Mouse (Mus musculus): ENCODE results near the gene Chst5. TPM values are rescaled to one million over a fixed set of nuclear protein-coding genes. Genes with fewer than 3 reads are reported as not detected.

Chst5 gene
- polyA plus RNA-seq, 1 experiment from 2014 or later, result 4.0 TPM

GRCm38 (mm10) chr8:111887479-111887878 lies 22.8 kb downstream of the Chst5 start:
- Histone ChIP-seq H3K9me3 (no peaks in the 10 kb centered on the region), H3K9ac (no peak overlapping the region), H3K27me3 (replicated peaks) (peaks cover 39% of the 10 kb centered on the region), H3K4me1 (peaks cover 6% of the 10 kb centered on the region; the same call in 1 of the 2 replicates), H3K27ac (no peak overlapping the region), H3K36me3 (replicated peaks) (no peaks in the 10 kb centered on the region), H3K4me2 (no peak overlapping the region), H3K4me3 (no peak overlapping the region)
- no peak for ATAC-seq (replicated peaks)
- WGBS, result 93% methylated on average over 1 of the region's 1 CpGs

GRCm38 (mm10) chr8:111883615-111884014 lies 26.6 kb downstream of the Chst5 start:
- ATAC-seq (replicated peaks), result no peak
- Histone ChIP-seq H3K9me3 (no peaks in the 10 kb centered on the region), H3K27ac (no peak overlapping the region), H3K27me3 (replicated peaks) (peaks cover 9% of the 10 kb centered on the region; the same call in 1 of the 2 replicates), H3K36me3 (replicated peaks) (no peaks in the 10 kb centered on the region), H3K4me1 (no peaks in the 10 kb centered on the region), H3K4me2 (no peak overlapping the region), H3K4me3 (no peak overlapping the region), H3K9ac (no peak overlapping the region)
- WGBS, result 85% methylated on average over 4 of the region's 4 CpGs

- Histone ChIP-seq H3K9me3 (no peaks in the 10 kb centered on the region), H3K9ac (no peak overlapping the region), H3K4me2 (no peak overlapping the region), H3K4me3 (no peak overlapping the region), H3K27ac (no peak overlapping the region), H3K4me1 (peaks cover 4% of the 10 kb centered on the region; the same call in 1 of the 2 replicates), H3K27me3 (replicated peaks) (no peaks in the 10 kb centered on the region), H3K36me3 (replicated peaks) (no peaks in the 10 kb centered on the region)
- ATAC-seq (replicated peaks), result no peak
- WGBS, result 0% methylated on average over 2 of the region's 2 CpGs
These were observed 28.7 kb downstream of the Chst5 start for GRCm38 (mm10) chr8:111881591-111881990.

GRCm38 (mm10) chr8:111877711-111878110 lies 32.5 kb downstream of the Chst5 start:
- Histone ChIP-seq H3K9ac (no peak overlapping the region), H3K4me3 (no peak overlapping the region), H3K4me1 (peaks cover 13% of the 10 kb centered on the region), H3K9me3 (no peaks in the 10 kb centered on the region), H3K4me2 (no peak overlapping the region), H3K27ac (no peak overlapping the region), H3K27me3 (replicated peaks) (no peaks in the 10 kb centered on the region), H3K36me3 (replicated peaks) (no peaks in the 10 kb centered on the region)
- ATAC-seq (replicated peaks), result no peak
- WGBS, result 69% methylated on average over 9 of the region's 9 CpGs

- peak; percentile 99 for ATAC-seq (replicated peaks)
- Histone ChIP-seq H3K9ac (peak within 1 kb of the TSS; percentile 66), H3K4me1 (peaks cover 13% of the 10 kb centered on the region), H3K4me2 (peak within 1 kb of the TSS; percentile 80), H3K4me3 (peak within 1 kb of the TSS; percentile 94), H3K27me3 (replicated peaks) (no peaks in the 10 kb centered on the region), H3K36me3 (replicated peaks) (no peaks in the 10 kb centered on the region), H3K9me3 (no peaks in the 10 kb centered on the region), H3K27ac (peak within 1 kb of the TSS; percentile 89)
- under 1% methylated on average over 46 of the region's 53 CpGs for WGBS
These were observed 33.8 kb downstream of the Chst5 start, which contains the start of gene Tmem170 for GRCm38 (mm10) chr8:111876355-111876948. Tmem170 (minus strand) TSS chr8:111876750.

GRCm38 (mm10) chr8:111875758-111876157 lies 34.5 kb downstream of the Chst5 start:
- Histone ChIP-seq H3K27me3 (replicated peaks) (no peaks in the 10 kb centered on the region), H3K36me3 (replicated peaks) (no peaks in the 10 kb centered on the region), H3K9ac (peak overlapping the region; percentile 66), H3K4me1 (peaks cover 13% of the 10 kb centered on the region), H3K27ac (no peak overlapping the region), H3K4me3 (peak overlapping the region; percentile 94), H3K4me2 (peak overlapping the region; percentile 80), H3K9me3 (no peaks in the 10 kb centered on the region)
- ATAC-seq (replicated peaks), result no peak
- WGBS, result 29% methylated on average over 9 of the region's 9 CpGs

- Histone ChIP-seq H3K4me1 (peaks cover 9% of the 10 kb centered on the region), H3K4me3 (no peak overlapping the region), H3K27ac (no peak overlapping the region), H3K9me3 (no peaks in the 10 kb centered on the region), H3K4me2 (no peak overlapping the region), H3K9ac (no peak overlapping the region), H3K27me3 (replicated peaks) (no peaks in the 10 kb centered on the region), H3K36me3 (replicated peaks) (no peaks in the 10 kb centered on the region)
- 82% methylated on average over 3 of the region's 3 CpGs for WGBS
- no peak for ATAC-seq (replicated peaks)
These were observed 39.0 kb downstream of the Chst5 start for GRCm38 (mm10) chr8:111871278-111871677.

GRCm38 (mm10) chr8:111870379-111870778 lies 39.9 kb downstream of the Chst5 start:
- 86% methylated on average over 2 of the region's 3 CpGs for WGBS
- Histone ChIP-seq H3K9me3 (no peaks in the 10 kb centered on the region), H3K4me1 (peaks cover 3% of the 10 kb centered on the region; the same call in 1 of the 2 replicates), H3K4me3 (no peak overlapping the region), H3K27ac (no peak overlapping the region), H3K36me3 (replicated peaks) (no peaks in the 10 kb centered on the region), H3K9ac (no peak overlapping the region), H3K27me3 (replicated peaks) (no peaks in the 10 kb centered on the region), H3K4me2 (no peak overlapping the region)
- ATAC-seq (replicated peaks), result no peak

- Histone ChIP-seq H3K36me3 (replicated peaks) (no peaks in the 10 kb centered on the region), H3K4me1 (no peaks in the 10 kb centered on the region), H3K4me3 (no peak overlapping the region), H3K4me2 (no peak overlapping the region), H3K9ac (no peak overlapping the region), H3K9me3 (no peaks in the 10 kb centered on the region), H3K27me3 (replicated peaks) (no peaks in the 10 kb centered on the region), H3K27ac (no peak overlapping the region)
- no peak for ATAC-seq (replicated peaks)
- 55% methylated on average over 2 of the region's 2 CpGs for WGBS
These were observed 41.6 kb downstream of the Chst5 start for GRCm38 (mm10) chr8:111868664-111869063.

- no peak overlapping the region for H3K27ac ChIP-seq
- 89% methylated on average over 6 of the region's 6 CpGs for WGBS
- no peaks in the 10 kb centered on the region for H3K4me1 ChIP-seq
- no peaks in the 10 kb centered on the region for H3K9me3 ChIP-seq
- no peak overlapping the region for H3K9ac ChIP-seq
- no peaks in the 10 kb centered on the region for H3K36me3 ChIP-seq (replicated peaks)
- ATAC-seq (replicated peaks), result no peak
- H3K4me3 ChIP-seq, result no peak overlapping the region
- no peaks in the 10 kb centered on the region for H3K27me3 ChIP-seq (replicated peaks)
- no peak overlapping the region for H3K4me2 ChIP-seq
These were observed 44.4 kb downstream of the Chst5 start for GRCm38 (mm10) chr8:111865857-111866256.

GRCm38 (mm10) chr8:111865130-111865852 lies 45.0 kb downstream of the Chst5 start:
- H3K4me3 ChIP-seq, result no peak overlapping the region
- 93% methylated on average over 8 of the region's 8 CpGs for WGBS
- H3K27ac ChIP-seq, result no peak overlapping the region
- no peaks in the 10 kb centered on the region for H3K4me1 ChIP-seq
- H3K9me3 ChIP-seq, result no peaks in the 10 kb centered on the region
- no peak overlapping the region for H3K9ac ChIP-seq
- no peaks in the 10 kb centered on the region for H3K36me3 ChIP-seq (replicated peaks)
- no peak for ATAC-seq (replicated peaks)
- H3K27me3 ChIP-seq (replicated peaks), result no peaks in the 10 kb centered on the region
- no peak overlapping the region for H3K4me2 ChIP-seq

- H3K4me1 ChIP-seq, result no peaks in the 10 kb centered on the region
- H3K27ac ChIP-seq, result no peak overlapping the region
- 94% methylated on average over 8 of the region's 8 CpGs for WGBS
- no peak overlapping the region for H3K9ac ChIP-seq
- H3K4me3 ChIP-seq, result no peak overlapping the region
- no peaks in the 10 kb centered on the region for H3K27me3 ChIP-seq (replicated peaks)
- no peaks in the 10 kb centered on the region for H3K9me3 ChIP-seq
- no peaks in the 10 kb centered on the region for H3K36me3 ChIP-seq (replicated peaks)
- ATAC-seq (replicated peaks), result no peak
- no peak overlapping the region for H3K4me2 ChIP-seq
These were observed 45.6 kb downstream of the Chst5 start for GRCm38 (mm10) chr8:111864648-111865047.

GRCm38 (mm10) chr8:111863280-111863679 lies 47.0 kb downstream of the Chst5 start:
- H3K4me1 ChIP-seq, result no peaks in the 10 kb centered on the region
- H3K27ac ChIP-seq, result no peak overlapping the region
- ATAC-seq (replicated peaks), result no peak
- H3K36me3 ChIP-seq (replicated peaks), result no peaks in the 10 kb centered on the region
- no peak overlapping the region for H3K9ac ChIP-seq
- H3K9me3 ChIP-seq, result no peaks in the 10 kb centered on the region
- no peaks in the 10 kb centered on the region for H3K27me3 ChIP-seq (replicated peaks)
- H3K4me2 ChIP-seq, result no peak overlapping the region
- H3K4me3 ChIP-seq, result no peak overlapping the region
- whole genome bisulfite sequencing, result 85% methylated on average over 4 of the region's 4 CpGs
